Mouse (Mus musculus): ENCODE data around the gene Osbpl10.

GRCm38 (mm10) chr9:115161591-115161990, 183.2 kb downstream of the Osbpl10 start:
- no peak for TF ChIP-seq CTCF (conservative IDR thresholded peaks at IDR 0.05; ENCODE audit: insufficient read depth, insufficient read length, low read depth, low read length)
- no peak for TF ChIP-seq POLR2A (IDR thresholded peaks at IDR 0.05; ENCODE audit: low read depth, low read length)
